Mouse (Mus musculus) testis, adult 2 months (tissue): Measurements from ENCODE around the gene Ghrhr. TPM values are rescaled to one million over a fixed set of nuclear protein-coding genes. Genes with fewer than 3 reads are reported as not detected.

ENCODE experiments used
- H3K27ac ChIP-seq: fragments of 200-500 bp; 2 replicates; pipeline ENCODE4 v1.5.1; 2012; ENCODE audit warnings: low read depth, low read length; ENCODE audit not compliant: control insufficient read depth, insufficient read depth
- H3K27me3 ChIP-seq: fragments of 200-500 bp; 2 replicates; pipeline ENCODE4 v1.6.1; 2012; ENCODE audit warnings: mild to moderate bottlenecking, low read length, moderate library complexity; ENCODE audit not compliant: control insufficient read depth, insufficient read depth
- H3K36me3 ChIP-seq: fragments of 200-500 bp; 2 replicates; pipeline ENCODE4 v1.6.1; 2012; ENCODE audit warnings: mild to moderate bottlenecking, low read length; ENCODE audit not compliant: control insufficient read depth, insufficient read depth
- H3K4me1 ChIP-seq: fragments of 200-500 bp; 2 replicates; pipeline ENCODE4 v1.6.1; 2012; ENCODE audit warnings: low read length; ENCODE audit not compliant: control insufficient read depth, insufficient read depth
- H3K4me3 ChIP-seq: fragments of 200-500 bp; 2 replicates; pipeline ENCODE4 v1.5.1; 2012; ENCODE audit warnings: low read depth, mild to moderate bottlenecking, low read length, moderate library complexity, mixed read lengths; ENCODE audit not compliant: control insufficient read depth
- CTCF ChIP-seq: fragments of 200-500 bp; IDR thresholded peaks from 2 replicates; pipeline ENCODE4 v1.5.1; 2012; ENCODE audit warnings: low read depth, mild to moderate bottlenecking, inconsistent platforms, low read length, moderate library complexity; ENCODE audit not compliant: control insufficient read depth, insufficient read depth, insufficient replicate concordance
- POLR2A ChIP-seq: fragments of 200-500 bp; IDR thresholded peaks from 2 replicates; pipeline ENCODE4 v1.6.1; 2012; ENCODE audit warnings: low read depth, mild to moderate bottlenecking, inconsistent platforms, low read length, moderate library complexity; ENCODE audit not compliant: control insufficient read depth
- polyA plus RNA-seq: library from polyadenylated mRNA; depleted of rRNA; stranded (reverse); fragments of >200 nt; gene quantifications from 2 replicates; pipeline ENCODE4 v1.2.3, GENCODE M21; 2012

Gene Ghrhr
- polyA plus RNA-seq, 1 experiment = not detected

GRCm38 (mm10) chr6:55384356-55384951 is 8.4 kb downstream of the Ghrhr start:
- no peak for TF ChIP-seq POLR2A
- no peak for TF ChIP-seq CTCF
- H3K36me3 ChIP-seq = no peaks in the 10 kb centered on the region
- no peaks in the 10 kb centered on the region for H3K27me3 ChIP-seq
- peaks cover 2% of the 10 kb centered on the region; the same call in 1 of the 2 replicates for H3K4me1 ChIP-seq
- no peak overlapping the region for H3K4me3 ChIP-seq
- no peak overlapping the region for H3K27ac ChIP-seq

- Histone ChIP-seq H3K36me3 (no peaks in the 10 kb centered on the region), H3K4me3 (no peak overlapping the region), H3K27me3 (no peaks in the 10 kb centered on the region), H3K27ac (no peak overlapping the region), H3K4me1 (peaks cover 2% of the 10 kb centered on the region; the same call in 1 of the 2 replicates)
- TF ChIP-seq CTCF (no peak), POLR2A (no peak)
Observed at GRCm38 (mm10) chr6:55388546-55389169, 12.6 kb downstream of the Ghrhr start.

GRCm38 (mm10) chr6:55389321-55389720 is 13.2 kb downstream of the Ghrhr start:
- no peaks in the 10 kb centered on the region for H3K36me3 ChIP-seq
- TF ChIP-seq POLR2A (no peak), CTCF (no peak)
- H3K27me3 ChIP-seq = no peaks in the 10 kb centered on the region
- H3K4me1 ChIP-seq = peaks cover 2% of the 10 kb centered on the region; the same call in 1 of the 2 replicates
- H3K27ac ChIP-seq = no peak overlapping the region
- H3K4me3 ChIP-seq = no peak overlapping the region

GRCm38 (mm10) chr6:55391814-55392213 is 15.7 kb downstream of the Ghrhr start:
- no peaks in the 10 kb centered on the region for H3K27me3 ChIP-seq
- peaks cover 2% of the 10 kb centered on the region; the same call in 1 of the 2 replicates for H3K4me1 ChIP-seq
- no peak overlapping the region for H3K4me3 ChIP-seq
- H3K36me3 ChIP-seq = no peaks in the 10 kb centered on the region
- TF ChIP-seq POLR2A (no peak), CTCF (no peak)
- H3K27ac ChIP-seq = no peak overlapping the region

GRCm38 (mm10) chr6:55392453-55392852 is 16.4 kb downstream of the Ghrhr start:
- H3K27ac ChIP-seq = no peak overlapping the region

GRCm38 (mm10) chr6:55394854-55395253 is 18.8 kb downstream of the Ghrhr start:
- TF ChIP-seq CTCF = no peak
- TF ChIP-seq POLR2A = no peak
- Histone ChIP-seq H3K27ac (no peak overlapping the region), H3K4me3 (no peak overlapping the region), H3K27me3 (no peaks in the 10 kb centered on the region), H3K36me3 (no peaks in the 10 kb centered on the region), H3K4me1 (no peaks in the 10 kb centered on the region)

More at GRCm38 (mm10) chr6:55392453-55392852, 16.4 kb downstream of the Ghrhr start:
- peaks cover 2% of the 10 kb centered on the region; the same call in 1 of the 2 replicates for H3K4me1 ChIP-seq
- H3K36me3 ChIP-seq = no peaks in the 10 kb centered on the region
- no peak overlapping the region for H3K4me3 ChIP-seq
- no peak for TF ChIP-seq POLR2A
- peak; percentile 41; the same call in 1 of the 2 replicates for TF ChIP-seq CTCF
- no peaks in the 10 kb centered on the region for H3K27me3 ChIP-seq

- Histone ChIP-seq H3K4me1 (no peaks in the 10 kb centered on the region), H3K27ac (no peak overlapping the region)
Observed at GRCm38 (mm10) chr6:55396176-55396575, 20.1 kb downstream of the Ghrhr start.

More at GRCm38 (mm10) chr6:55396176-55396575, 20.1 kb downstream of the Ghrhr start:
- H3K4me3 ChIP-seq = no peak overlapping the region
- H3K27me3 ChIP-seq = no peaks in the 10 kb centered on the region
- H3K36me3 ChIP-seq = no peaks in the 10 kb centered on the region
- TF ChIP-seq CTCF (no peak), POLR2A (no peak)
